Mouse (Mus musculus): ENCODE measurements around the gene Fut7.
A peak's percentile ranks its signal among the peaks of the same experiment; 100 is the strongest.

Gene Fut7

GRCm38 (mm10) chr2:25425481-25425880, 2.4 kb downstream of the Fut7 start:
- peak; percentile 42 for DNase-seq (ENCODE audit: low read depth, low spot score)

GRCm38 (mm10) chr2:25426721-25427191, 3.7 kb downstream of the Fut7 start:
- DNase-seq (ENCODE audit: low read depth, low spot score) = peak; percentile 89

GRCm38 (mm10) chr2:25427256-25427655, 4.2 kb downstream of the Fut7 start:
- no peak for DNase-seq (ENCODE audit: low read depth, low spot score)

GRCm38 (mm10) chr2:25428442-25429236, 5.6 kb downstream of the Fut7 start, which contains the start of gene Abca2:
Abca2 (plus strand) TSS chr2:25428703.
- peak; percentile 98 for DNase-seq (ENCODE audit: low read depth, low spot score)

GRCm38 (mm10) chr2:25429435-25430180, 6.5 kb downstream of the Fut7 start:
- no peak for DNase-seq (ENCODE audit: low read depth, low spot score)

- DNase-seq (ENCODE audit: low read depth, low spot score) = no peak
These were observed 7.5 kb downstream of the Fut7 start for GRCm38 (mm10) chr2:25430395-25431233.

- no peak for DNase-seq (ENCODE audit: low read depth, low spot score)
These were observed 8.3 kb downstream of the Fut7 start for GRCm38 (mm10) chr2:25431308-25431855.

GRCm38 (mm10) chr2:25432326-25433098, 9.4 kb downstream of the Fut7 start:
- DNase-seq (ENCODE audit: low read depth, low spot score) = no peak

GRCm38 (mm10) chr2:25433101-25433500, 10.0 kb downstream of the Fut7 start:
- no peak for DNase-seq (ENCODE audit: low read depth, low spot score)

- no peak for DNase-seq (ENCODE audit: low read depth, low spot score)
These were observed 11.2 kb downstream of the Fut7 start for GRCm38 (mm10) chr2:25434292-25434691.

- DNase-seq (ENCODE audit: low read depth, low spot score) = no peak
These were observed 13.3 kb downstream of the Fut7 start for GRCm38 (mm10) chr2:25436286-25436820.

- no peak for DNase-seq (ENCODE audit: low read depth, low spot score)
These were observed 18.0 kb downstream of the Fut7 start for GRCm38 (mm10) chr2:25441067-25441466.

- no peak for DNase-seq (ENCODE audit: low read depth, low spot score)
These were observed 19.6 kb downstream of the Fut7 start for GRCm38 (mm10) chr2:25442682-25443081.

GRCm38 (mm10) chr2:25450853-25451647, 28.0 kb downstream of the Fut7 start:
- no peak for DNase-seq (ENCODE audit: low read depth, low spot score)

GRCm38 (mm10) chr2:25452951-25453350, 29.9 kb downstream of the Fut7 start:
- no peak for DNase-seq (ENCODE audit: low read depth, low spot score)

- peak; percentile 67 for DNase-seq (ENCODE audit: low read depth, low spot score)
These were observed 33.3 kb downstream of the Fut7 start, which contains the start of gene Clic3 for GRCm38 (mm10) chr2:25456205-25456953. Clic3 (plus strand) TSS chr2:25456838.

GRCm38 (mm10) chr2:25457022-25457896, 34.2 kb downstream of the Fut7 start:
- DNase-seq (ENCODE audit: low read depth, low spot score) = no peak

- no peak for DNase-seq (ENCODE audit: low read depth, low spot score)
These were observed 35.8 kb downstream of the Fut7 start for GRCm38 (mm10) chr2:25458911-25459310.

All from ZHBTc4 (cell line).